Mouse (Mus musculus) brain, embryonic 14.5 days (tissue): ENCODE measurements around the gene Cnih2.

ENCODE experiments used
- CTCF ChIP-seq: fragments of 200-500 bp; IDR thresholded peaks from 2 replicates; pipeline ENCODE4 v1.5.1; 2012; ENCODE audit warnings: inconsistent platforms, mild to moderate bottlenecking, moderate library complexity, borderline replicate concordance; ENCODE audit not compliant: insufficient read depth, insufficient read length; ENCODE audit errors: extremely low read depth
- POLR2A ChIP-seq: fragments of 200-500 bp; IDR thresholded peaks from 2 replicates; pipeline ENCODE4 v1.6.1; 2012; ENCODE audit warnings: mild to moderate bottlenecking, inconsistent platforms, borderline replicate concordance; ENCODE audit not compliant: poor library complexity, insufficient read depth, insufficient read length, severe bottlenecking; ENCODE audit errors: extremely low read depth

DNA sequence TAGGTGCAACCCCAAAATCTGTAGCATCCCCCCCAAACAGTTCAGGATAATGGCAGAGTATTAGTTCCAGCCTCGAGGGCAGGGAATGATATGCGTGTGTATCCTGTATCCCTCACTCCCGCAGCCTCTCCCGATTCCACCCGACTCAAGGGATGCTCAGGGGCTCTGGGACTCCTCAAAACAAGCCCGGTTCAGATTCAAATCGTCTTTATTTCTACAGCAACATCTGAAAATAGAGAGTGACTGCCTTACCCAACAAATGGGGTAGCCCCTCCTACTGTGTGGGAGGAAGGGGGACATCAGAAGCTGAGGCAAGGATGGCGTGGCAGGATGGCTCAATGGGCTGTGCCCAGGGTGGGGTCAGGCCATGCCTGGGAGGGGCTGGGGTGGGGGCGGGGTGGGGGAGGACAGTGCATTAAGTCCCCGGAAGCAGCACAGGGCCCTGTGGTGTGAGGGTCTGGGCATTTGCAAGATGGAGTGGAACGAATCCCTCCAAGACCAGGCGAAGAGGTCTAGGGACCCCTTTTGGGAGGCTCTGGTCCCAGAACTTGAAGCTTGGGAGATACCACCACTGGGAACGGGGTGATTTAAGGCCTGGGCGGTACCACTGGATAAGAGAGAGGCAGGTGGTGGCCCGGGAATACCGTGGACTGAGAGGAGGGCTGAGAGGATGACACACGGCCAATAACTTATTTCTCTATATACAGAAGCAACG, 9.4 kb upstream of the Cnih2 start:
- TF ChIP-seq CTCF = no peak
- no peak for TF ChIP-seq POLR2A
